Mouse (Mus musculus) heart, embryonic 13.5 days (tissue): ENCODE results near the gene Pacrg. TPM values are rescaled to one million over a fixed set of nuclear protein-coding genes. Genes with fewer than 3 reads are reported as not detected.

ENCODE experiments used
- ATAC-seq: fragments of 200-750 bp; cut with Nextera tagmentation; 2 replicates; pipeline ENCODE4 v1.8.0; 2017; ENCODE audit warnings: moderate TSS enrichment; ENCODE audit not compliant: insufficient number of reproducible peaks, low FRiP score, low TSS enrichment; ENCODE audit errors: extremely low read depth
- H3K27ac ChIP-seq: fragments of 300-500 bp; sonication (generic); replicated peaks from 2 replicates; pipeline ENCODE4 v1.5.1; 2015; ENCODE audit warnings: moderate library complexity, mild to moderate bottlenecking, inconsistent platforms
- H3K27me3 ChIP-seq: fragments of 300-500 bp; sonication (generic); replicated peaks from 2 replicates; pipeline ENCODE4 v1.6.1; 2015; ENCODE audit warnings: mild to moderate bottlenecking, inconsistent platforms
- H3K36me3 ChIP-seq: fragments of 300-500 bp; sonication (generic); 2 replicates; pipeline ENCODE4 v1.6.1; 2015; ENCODE audit warnings: mild to moderate bottlenecking, inconsistent platforms
- H3K4me1 ChIP-seq: fragments of 300-500 bp; sonication (generic); 2 replicates; pipeline ENCODE4 v1.6.1; 2015; ENCODE audit warnings: inconsistent platforms
- H3K4me2 ChIP-seq: fragments of 300-500 bp; sonication (generic); 2 replicates; pipeline ENCODE4 v1.6.1; 2015; ENCODE audit warnings: inconsistent platforms, mild to moderate bottlenecking, moderate library complexity
- H3K4me3 ChIP-seq: fragments of 300-500 bp; sonication (generic); 2 replicates; pipeline ENCODE4 v1.5.1; 2015; ENCODE audit warnings: moderate library complexity, mild to moderate bottlenecking, inconsistent platforms
- H3K9ac ChIP-seq: fragments of 300-500 bp; sonication (generic); 2 replicates; pipeline ENCODE4 v1.6.1; 2015; ENCODE audit warnings: inconsistent platforms, mild to moderate bottlenecking, moderate library complexity
- H3K9me3 ChIP-seq: fragments of 300-500 bp; sonication (generic); 2 replicates; pipeline ENCODE4 v1.6.1; 2016; ENCODE audit warnings: inconsistent platforms
- WGBS: fragments of 180-500 bp; shearing (Covaris S2); methylation state at CpG from one replicate; pipeline ENCODE4 v1.1.7; 2015; ENCODE audit warnings: mixed read lengths; 5-methylcytosine and 5-hydroxymethylcytosine counted together
- polyA plus RNA-seq: library from polyadenylated mRNA; unstranded; fragments of >200 nt; fragmentation: Nextera tagmentation; extraction: Ambion mirVana; gene quantifications from 2 replicates; pipeline ENCODE4 v1.2.1, GENCODE M21; 2015

Gene Pacrg
- polyA plus RNA-seq, result 0.64 and 0.71 TPM in 2 replicates

GRCm38 (mm10) chr17:10840148-10840707 lies at the start of gene Pacrg, which contains the start of gene Prkn:
Gene Pacrg (minus strand): TSS chr17:10840311.
Gene Prkn (plus strand): TSS chr17:10840384.
- H3K4me3 ChIP-seq, result peak within 1 kb of the TSS; percentile 79
- peaks cover 6% of the 10 kb centered on the region for H3K4me1 ChIP-seq
- peak within 1 kb of the TSS; percentile 87 for H3K9ac ChIP-seq
- peak within 1 kb of the TSS; percentile 69; the same call in 1 of the 2 replicates for H3K27ac ChIP-seq
- no peaks in the 10 kb centered on the region for H3K36me3 ChIP-seq
- no peaks in the 10 kb centered on the region for H3K9me3 ChIP-seq
- H3K27me3 ChIP-seq, result no peaks in the 10 kb centered on the region
- ATAC-seq, result peak; percentile 90
- WGBS, result under 1% methylated on average over 33 of the region's 58 CpGs
- H3K4me2 ChIP-seq, result peak within 1 kb of the TSS; percentile 89

- H3K4me3 ChIP-seq, result no peak overlapping the region
- no peaks in the 10 kb centered on the region for H3K36me3 ChIP-seq
- H3K9me3 ChIP-seq, result no peaks in the 10 kb centered on the region
- no peak overlapping the region for H3K4me2 ChIP-seq
- ATAC-seq, result no peak
- no peak overlapping the region for H3K27ac ChIP-seq
- 22% methylated on average over 4 of the region's 4 CpGs for WGBS
- H3K9ac ChIP-seq, result no peak overlapping the region
- no peaks in the 10 kb centered on the region for H3K4me1 ChIP-seq
- no peaks in the 10 kb centered on the region for H3K27me3 ChIP-seq
Measured at GRCm38 (mm10) chr17:10887924-10888323, 47.8 kb upstream of the Pacrg start.

GRCm38 (mm10) chr17:10882260-10882659 lies 42.1 kb upstream of the Pacrg start:
- WGBS, result 73% methylated on average over 1 of the region's 1 CpGs
- Histone ChIP-seq H3K4me3 (no peak overlapping the region), H3K36me3 (no peaks in the 10 kb centered on the region), H3K4me2 (no peak overlapping the region), H3K4me1 (no peaks in the 10 kb centered on the region), H3K27ac (no peak overlapping the region), H3K9me3 (no peaks in the 10 kb centered on the region), H3K9ac (no peak overlapping the region), H3K27me3 (no peaks in the 10 kb centered on the region)
- no peak for ATAC-seq

- Histone ChIP-seq H3K36me3 (no peaks in the 10 kb centered on the region), H3K4me1 (0 out of 2 replicates have a peak, but pooled peaks cover 8% of the 10 kb centered on the region), H3K9ac (no peak overlapping the region), H3K4me2 (no peak overlapping the region), H3K9me3 (no peaks in the 10 kb centered on the region), H3K27ac (no peak overlapping the region), H3K27me3 (no peaks in the 10 kb centered on the region), H3K4me3 (no peak overlapping the region)
- 73% methylated on average over 5 of the region's 5 CpGs for WGBS
- no peak for ATAC-seq
Measured at GRCm38 (mm10) chr17:10878986-10879385, 38.9 kb upstream of the Pacrg start.

- no peak overlapping the region for H3K9ac ChIP-seq
- no peaks in the 10 kb centered on the region for H3K36me3 ChIP-seq
- no peak for ATAC-seq
- H3K27ac ChIP-seq, result no peak overlapping the region
- H3K9me3 ChIP-seq, result no peaks in the 10 kb centered on the region
- WGBS, result 68% methylated on average over 7 of the region's 7 CpGs
- 0 out of 2 replicates have a peak, but pooled peaks cover 8% of the 10 kb centered on the region for H3K4me1 ChIP-seq
- H3K4me3 ChIP-seq, result no peak overlapping the region
- no peaks in the 10 kb centered on the region for H3K27me3 ChIP-seq
- no peak overlapping the region for H3K4me2 ChIP-seq
Measured at GRCm38 (mm10) chr17:10874208-10875187, 34.4 kb upstream of the Pacrg start.

- Histone ChIP-seq H3K9ac (no peak overlapping the region), H3K4me1 (no peaks in the 10 kb centered on the region), H3K4me3 (no peak overlapping the region), H3K4me2 (no peak overlapping the region), H3K9me3 (no peaks in the 10 kb centered on the region), H3K27me3 (no peaks in the 10 kb centered on the region), H3K36me3 (no peaks in the 10 kb centered on the region), H3K27ac (no peak overlapping the region)
- 85% methylated on average over 3 of the region's 3 CpGs for WGBS
- ATAC-seq, result no peak
Measured at GRCm38 (mm10) chr17:10854207-10854606, 14.1 kb upstream of the Pacrg start.

- Histone ChIP-seq H3K36me3 (no peaks in the 10 kb centered on the region), H3K27ac (no peak overlapping the region), H3K27me3 (no peaks in the 10 kb centered on the region), H3K4me3 (peak overlapping the region; percentile 79), H3K4me1 (peaks cover 6% of the 10 kb centered on the region), H3K9me3 (no peaks in the 10 kb centered on the region), H3K4me2 (peak overlapping the region; percentile 89), H3K9ac (peak overlapping the region; percentile 87)
- 3% methylated on average over 20 of the region's 20 CpGs for WGBS
- ATAC-seq, result no peak
Measured at GRCm38 (mm10) chr17:10840731-10841201, 655 bp upstream of the Pacrg start.

- WGBS, result 61% methylated on average over 4 of the region's 4 CpGs
- H3K4me2 ChIP-seq, result no peak overlapping the region
- no peak overlapping the region for H3K27ac ChIP-seq
- H3K9ac ChIP-seq, result no peak overlapping the region
- H3K4me3 ChIP-seq, result no peak overlapping the region
- no peaks in the 10 kb centered on the region for H3K9me3 ChIP-seq
- ATAC-seq, result no peak
- H3K4me1 ChIP-seq, result no peaks in the 10 kb centered on the region
- no peaks in the 10 kb centered on the region for H3K36me3 ChIP-seq
- H3K27me3 ChIP-seq, result no peaks in the 10 kb centered on the region
Measured at GRCm38 (mm10) chr17:10818971-10819370, 21.1 kb downstream of the Pacrg start.

GRCm38 (mm10) chr17:10808571-10808970 lies 31.5 kb downstream of the Pacrg start:
- Histone ChIP-seq H3K4me2 (no peak overlapping the region), H3K9ac (no peak overlapping the region), H3K27me3 (no peaks in the 10 kb centered on the region), H3K36me3 (no peaks in the 10 kb centered on the region), H3K27ac (no peak overlapping the region), H3K9me3 (no peaks in the 10 kb centered on the region), H3K4me3 (no peak overlapping the region), H3K4me1 (no peaks in the 10 kb centered on the region)
- no peak for ATAC-seq
- WGBS, result 75% methylated on average over 2 of the region's 2 CpGs

- Histone ChIP-seq H3K27ac (no peak overlapping the region), H3K4me1 (no peaks in the 10 kb centered on the region), H3K4me3 (no peak overlapping the region), H3K27me3 (no peaks in the 10 kb centered on the region), H3K9me3 (no peaks in the 10 kb centered on the region), H3K36me3 (no peaks in the 10 kb centered on the region), H3K4me2 (no peak overlapping the region), H3K9ac (no peak overlapping the region)
- 79% methylated on average over 13 of the region's 13 CpGs for WGBS
- ATAC-seq, result no peak
Measured at GRCm38 (mm10) chr17:10807261-10807998, 32.7 kb downstream of the Pacrg start.

- Histone ChIP-seq H3K27me3 (no peaks in the 10 kb centered on the region), H3K4me1 (no peaks in the 10 kb centered on the region), H3K27ac (no peak overlapping the region), H3K9ac (no peak overlapping the region), H3K9me3 (no peaks in the 10 kb centered on the region), H3K36me3 (no peaks in the 10 kb centered on the region), H3K4me3 (no peak overlapping the region), H3K4me2 (no peak overlapping the region)
- WGBS, result 80% methylated on average over 4 of the region's 4 CpGs
- ATAC-seq, result no peak
Measured at GRCm38 (mm10) chr17:10806692-10807091, 33.4 kb downstream of the Pacrg start.
